ENCODE assay signal across 12 mouse cellular contexts in genomic region chr11:109359043-109359752, GRCm38 (mm10). TPM values are rescaled to one million over a fixed set of nuclear protein-coding genes. Genes with fewer than 3 reads are reported as not detected.
DNase-seq lines count a peak whose midpoint lies in the region; ATAC-seq and TF ChIP-seq lines count a peak whose summit lies in the region.
"Had no signal": no experiment of that assay in that cellular context is flagged by ENCODE, and none has a peak within 500 bp of the region (broad histone marks: within the 10 kb centered on the region; RNA-seq: fewer than 3 reads in every experiment).

No protein-coding gene starts in this region.

- TF ChIP-seq POLR2A in ES-Bruce4 (IDR thresholded peaks at IDR 0.05; ENCODE audit: insufficient read depth, low read length): no peak

- H3K9me3 ChIP-seq in hindbrain, embryonic 14.5 days (ENCODE audit: control insufficient read depth, low read length): no peaks in the 10 kb centered on the region
- no peaks in the 10 kb centered on the region for H3K9me3 ChIP-seq in hindbrain, embryonic 11.5 days (ENCODE audit: control insufficient read depth, low read length)
- no peaks in the 10 kb centered on the region for H3K9me3 ChIP-seq in ES-Bruce4 (replicated peaks; ENCODE audit: control insufficient read depth, insufficient read depth, low read length, poor library complexity, severe bottlenecking)
- H3K9me3 ChIP-seq in intestine, embryonic 16.5 days (ENCODE audit: control insufficient read depth, low read length): no peaks in the 10 kb centered on the region

- ATAC-seq in hindbrain, embryonic 14.5 days (ENCODE audit: low FRiP score): no peak
- ATAC-seq in hindbrain, embryonic 11.5 days (ENCODE audit: low FRiP score): no peak
- ATAC-seq in intestine, embryonic 16.5 days: no peak

- peaks cover 11% of the 10 kb centered on the region for H3K4me1 ChIP-seq in hindbrain, embryonic 14.5 days (replicated peaks; ENCODE audit: control insufficient read depth, insufficient read depth, low read length)
- peaks cover 5% of the 10 kb centered on the region; the same call in 1 of the 2 replicates for H3K4me1 ChIP-seq in hindbrain, embryonic 11.5 days (replicated peaks; ENCODE audit: control insufficient read depth, insufficient read depth, low read length)
- peaks cover 5% of the 10 kb centered on the region for H3K4me1 ChIP-seq in ES-Bruce4 (ENCODE audit: control insufficient read depth, insufficient read depth, low read length)
- H3K4me1 ChIP-seq in intestine, embryonic 16.5 days (ENCODE audit: control insufficient read depth, insufficient read depth, low read length): peaks cover 38% of the 10 kb centered on the region

- peak overlapping the region; percentile 43 for H3K27ac ChIP-seq in hindbrain, embryonic 14.5 days
- H3K27ac ChIP-seq in hindbrain, embryonic 11.5 days (ENCODE audit: low read depth, low read length): no peak overlapping the region
- H3K27ac ChIP-seq in ES-Bruce4 (ENCODE audit: insufficient read depth, low read length): peak overlapping the region; percentile 99
- H3K27ac ChIP-seq in intestine, embryonic 16.5 days (ENCODE audit: low read length): peak overlapping the region; percentile 84
- H3K27ac ChIP-seq: kidney, postnatal 0 days had no signal

- H3K27me3 ChIP-seq in hindbrain, embryonic 14.5 days (ENCODE audit: control insufficient read depth, insufficient read depth, low read length): 0 out of 2 replicates have a peak, but pooled peaks cover 3% of the 10 kb centered on the region
- H3K27me3 ChIP-seq in hindbrain, embryonic 11.5 days (ENCODE audit: control insufficient read depth, insufficient read depth, low read length): no peaks in the 10 kb centered on the region
- no peaks in the 10 kb centered on the region for H3K27me3 ChIP-seq in ES-Bruce4 (ENCODE audit: control insufficient read depth, insufficient read depth, low read length, poor library complexity, severe bottlenecking)
- no peaks in the 10 kb centered on the region for H3K27me3 ChIP-seq in intestine, embryonic 16.5 days (replicated peaks; ENCODE audit: control insufficient read depth, insufficient read depth, low read length)

- H3K4me2 ChIP-seq in hindbrain, embryonic 14.5 days (replicated peaks): no peak overlapping the region; the same call in 1 of the 2 replicates
- no peak overlapping the region for H3K4me2 ChIP-seq in hindbrain, embryonic 11.5 days (replicated peaks; ENCODE audit: low read depth, low read length)
- 0 out of 2 replicates have a peak overlapping the region, but pooled peaks have one; percentile 5 for H3K4me2 ChIP-seq in intestine, embryonic 16.5 days (ENCODE audit: low read depth, low read length)

- no peak overlapping the region for H3K4me3 ChIP-seq in hindbrain, embryonic 14.5 days (replicated peaks; ENCODE audit: low read length)
- no peak overlapping the region for H3K4me3 ChIP-seq in hindbrain, embryonic 11.5 days (ENCODE audit: low read depth, low read length)
- no peak overlapping the region for H3K4me3 ChIP-seq in ES-Bruce4 (ENCODE audit: low read depth, low read length)
- H3K4me3 ChIP-seq in intestine, embryonic 16.5 days (ENCODE audit: low read length): no peak overlapping the region

- no peak for TF ChIP-seq CTCF in ES-Bruce4 (IDR thresholded peaks at IDR 0.05; ENCODE audit: low read depth, low read length)

- 26% methylated on average over 13 of the region's 13 CpGs for WGBS in hindbrain, embryonic 14.5 days
- WGBS in hindbrain, embryonic 11.5 days: 43% methylated on average over 13 of the region's 13 CpGs
- 45% methylated on average over 13 of the region's 13 CpGs for WGBS in intestine, embryonic 16.5 days

- peak; percentile 98 for TF ChIP-seq EP300 in ES-Bruce4 (IDR thresholded peaks at IDR 0.05; ENCODE audit: insufficient read depth, low read depth, low read length)

- H3K9ac ChIP-seq in hindbrain, embryonic 14.5 days: no peak overlapping the region
- H3K9ac ChIP-seq in hindbrain, embryonic 11.5 days (ENCODE audit: low read depth, low read length): no peak overlapping the region
- H3K9ac ChIP-seq in ES-Bruce4 (ENCODE audit: low read depth, poor library complexity, severe bottlenecking): peak overlapping the region; percentile 88
- peak overlapping the region; percentile 13; the same call in 1 of the 2 replicates for H3K9ac ChIP-seq in intestine, embryonic 16.5 days (ENCODE audit: low read depth, low read length)

- DNase-seq in hindbrain, embryonic 14.5 days (ENCODE audit: low spot score): no peak
- DNase-seq in hindbrain, embryonic 11.5 days (ENCODE audit: low spot score): no peak
- DNase-seq in Muller cell, postnatal 12 days (ENCODE audit: inconsistent ontology term): peak; percentile 76
- no peak for DNase-seq in kidney, postnatal 10 days
- no peak for DNase-seq in adrenal gland, postnatal 36 days
- DNase-seq: cerebellum, postnatal 14 days; gastrocnemius, postnatal 36 days had no signal

- H3K36me3 ChIP-seq in hindbrain, embryonic 14.5 days (replicated peaks; ENCODE audit: control insufficient read depth, insufficient read depth): no peaks in the 10 kb centered on the region
- H3K36me3 ChIP-seq in hindbrain, embryonic 11.5 days (ENCODE audit: control insufficient read depth, insufficient read depth, low read length): no peaks in the 10 kb centered on the region
- no peaks in the 10 kb centered on the region for H3K36me3 ChIP-seq in ES-Bruce4 (ENCODE audit: control insufficient read depth, insufficient read depth, low read length, poor library complexity, severe bottlenecking)
- H3K36me3 ChIP-seq in intestine, embryonic 16.5 days (ENCODE audit: control insufficient read depth, insufficient read depth, low read length): no peaks in the 10 kb centered on the region

RNA-seq across cellular contexts. Expression of gene Gna13, which starts 3.4 kb away (rescaled TPM):
- polyA plus RNA-seq in hindbrain, embryonic 14.5 days (2014; fragmentation: Nextera tagmentation; extraction: Ambion mirVana): 21.8 and 24.4 TPM in 2 replicates
- polyA plus RNA-seq in hindbrain, embryonic 11.5 days (2014; fragmentation: Nextera tagmentation; extraction: Ambion mirVana): 20.6 and 25.2 TPM in 2 replicates
- polyA plus RNA-seq in ES-Bruce4 (2011; ENCODE audit: insufficient read depth, insufficient read length, low read depth, missing spikeins): 62.2 and 65.1 TPM in 2 replicates
- polyA plus RNA-seq in intestine, embryonic 16.5 days (2015; fragmentation: Nextera tagmentation; extraction: Ambion mirVana): 36.1 and 39.6 TPM in 2 replicates
- total RNA-seq in adrenal gland, postnatal 36 days (2021): 10 to 100 TPM; 65.2 to 70.7 TPM

RNA-seq across cellular contexts. Expression of gene 9930022D16Rik, which starts 54.5 kb away (rescaled TPM):
- not detected in 2 replicates for polyA plus RNA-seq in hindbrain, embryonic 14.5 days (2014; fragmentation: Nextera tagmentation; extraction: Ambion mirVana)
- not detected in 2 replicates for polyA plus RNA-seq in hindbrain, embryonic 11.5 days (2014; fragmentation: Nextera tagmentation; extraction: Ambion mirVana)
- not detected in 2 replicates for polyA plus RNA-seq in ES-Bruce4 (2011; ENCODE audit: insufficient read depth, insufficient read length, low read depth, missing spikeins)
- polyA plus RNA-seq in intestine, embryonic 16.5 days (2015; fragmentation: Nextera tagmentation; extraction: Ambion mirVana): not detected in 2 replicates
- total RNA-seq in adrenal gland, postnatal 36 days (2021): not detected
- total RNA-seq: gastrocnemius, postnatal 36 days; liver, adult 2 months had no signal
- polyA plus RNA-seq: liver, adult 2 months; testis, adult 2 months had no signal

Comparison
In these comparisons a context has a peak if more than half of its experiments do, and no peak if none do; other contexts are left out.
1. H3K9ac ChIP-seq: peak in ES-Bruce4 (single experiment) and intestine, embryonic 16.5 days (single experiment); none in hindbrain, embryonic 14.5 days (single experiment) and hindbrain, embryonic 11.5 days (single experiment).